Mouse (Mus musculus) hindbrain, embryonic 15.5 days (tissue): ENCODE results near the gene Nr4a2. TPM values are rescaled to one million over a fixed set of nuclear protein-coding genes. Genes with fewer than 3 reads are reported as not detected.

Experiments used
- ATAC-seq: fragments of 200-750 bp; cut with Nextera tagmentation; 2 replicates; pipeline ENCODE4 v1.8.0; 2017; ENCODE audit warnings: low read depth, moderate number of reproducible peaks, moderate TSS enrichment; ENCODE audit not compliant: low FRiP score
- H3K27ac ChIP-seq: fragments of 300-500 bp; sonication (generic); replicated peaks from 2 replicates; pipeline ENCODE4 v1.5.1; 2015; ENCODE audit warnings: mild to moderate bottlenecking, inconsistent platforms
- H3K27me3 ChIP-seq: fragments of 300-500 bp; sonication (generic); 2 replicates; pipeline ENCODE4 v1.6.1; 2015; ENCODE audit warnings: control low read depth, inconsistent platforms
- H3K36me3 ChIP-seq: fragments of 300-500 bp; sonication (generic); 2 replicates; pipeline ENCODE4 v1.6.1; 2015; ENCODE audit warnings: control low read depth, inconsistent platforms
- H3K4me1 ChIP-seq: fragments of 300-500 bp; sonication (generic); replicated peaks from 2 replicates; pipeline ENCODE4 v1.6.1; 2015; ENCODE audit warnings: control low read depth, inconsistent platforms
- H3K4me2 ChIP-seq: fragments of 300-500 bp; sonication (generic); 2 replicates; pipeline ENCODE4 v1.6.1; 2015; ENCODE audit warnings: moderate library complexity, mild to moderate bottlenecking, inconsistent platforms
- H3K4me3 ChIP-seq: fragments of 300-500 bp; sonication (generic); 2 replicates; pipeline ENCODE4 v1.5.1; 2015; ENCODE audit warnings: mild to moderate bottlenecking, inconsistent platforms
- H3K9ac ChIP-seq: fragments of 300-500 bp; sonication (generic); 2 replicates; pipeline ENCODE4 v1.6.1; 2015; ENCODE audit warnings: inconsistent platforms
- H3K9me3 ChIP-seq: fragments of 300-500 bp; sonication (generic); 2 replicates; pipeline ENCODE4 v1.6.1; 2016; ENCODE audit warnings: control low read depth, inconsistent platforms
- WGBS: fragments of 180-500 bp; shearing (Covaris S2); methylation state at CpG from one replicate; pipeline ENCODE4 v1.1.7; 2015; 5-methylcytosine and 5-hydroxymethylcytosine counted together
- polyA plus RNA-seq: library from polyadenylated mRNA; unstranded; fragments of >200 nt; fragmentation: Nextera tagmentation; extraction: Ambion mirVana; gene quantifications from 2 replicates; pipeline ENCODE4 v1.2.1, GENCODE M21; 2015

Gene Nr4a2
- 16.6 and 24.7 TPM in 2 replicates for polyA plus RNA-seq

- peak within 1 kb of the TSS; percentile 100 for H3K4me2 ChIP-seq
- peaks cover 8% of the 10 kb centered on the region; the same call in 1 of the 2 replicates for H3K4me1 ChIP-seq
- ATAC-seq = peak; percentile 90
- 7% methylated on average over 65 of the region's 69 CpGs for WGBS
- H3K4me3 ChIP-seq = peak within 1 kb of the TSS; percentile 75
- H3K27me3 ChIP-seq = peaks cover 39% of the 10 kb centered on the region
- H3K9ac ChIP-seq = peak within 1 kb of the TSS; percentile 71
- no peaks in the 10 kb centered on the region for H3K9me3 ChIP-seq
- peak within 1 kb of the TSS; percentile 54 for H3K27ac ChIP-seq
- H3K36me3 ChIP-seq = no peaks in the 10 kb centered on the region
Measured at GRCm38 (mm10) chr2:57123991-57124840, at the start of gene Nr4a2. Gene Nr4a2, minus strand, starts transcription at chr2:57124003.

- WGBS = 89% methylated on average over 1 of the region's 1 CpGs
- H3K4me3 ChIP-seq = no peak overlapping the region
- H3K36me3 ChIP-seq = no peaks in the 10 kb centered on the region
- H3K4me2 ChIP-seq = no peak overlapping the region
- no peaks in the 10 kb centered on the region for H3K9me3 ChIP-seq
- H3K9ac ChIP-seq = no peak overlapping the region
- no peaks in the 10 kb centered on the region for H3K4me1 ChIP-seq
- H3K27ac ChIP-seq = no peak overlapping the region
- ATAC-seq = no peak
- no peaks in the 10 kb centered on the region for H3K27me3 ChIP-seq
Measured at GRCm38 (mm10) chr2:57165416-57165815, 41.6 kb upstream of the Nr4a2 start.

- no peak for ATAC-seq
- no peak overlapping the region for H3K27ac ChIP-seq
- H3K9me3 ChIP-seq = no peaks in the 10 kb centered on the region
- H3K36me3 ChIP-seq = no peaks in the 10 kb centered on the region
- no peak overlapping the region for H3K4me3 ChIP-seq
- H3K27me3 ChIP-seq = no peaks in the 10 kb centered on the region
- no peak overlapping the region for H3K9ac ChIP-seq
- 90% methylated on average over 9 of the region's 9 CpGs for WGBS
- H3K4me1 ChIP-seq = no peaks in the 10 kb centered on the region
- no peak overlapping the region for H3K4me2 ChIP-seq
Measured at GRCm38 (mm10) chr2:57156814-57157213, 33.0 kb upstream of the Nr4a2 start.

- no peak overlapping the region for H3K4me3 ChIP-seq
Measured at GRCm38 (mm10) chr2:57149796-57150195, 26.0 kb upstream of the Nr4a2 start.

GRCm38 (mm10) chr2:57148231-57148630, 24.4 kb upstream of the Nr4a2 start:
- H3K9me3 ChIP-seq = no peaks in the 10 kb centered on the region
- H3K4me3 ChIP-seq = no peak overlapping the region
- no peak overlapping the region for H3K4me2 ChIP-seq
- H3K27me3 ChIP-seq = no peaks in the 10 kb centered on the region
- H3K36me3 ChIP-seq = no peaks in the 10 kb centered on the region
- no peak overlapping the region for H3K9ac ChIP-seq
- no peak for ATAC-seq
- H3K4me1 ChIP-seq = no peaks in the 10 kb centered on the region
- H3K27ac ChIP-seq = no peak overlapping the region
- WGBS = 87% methylated on average over 2 of the region's 2 CpGs

More at GRCm38 (mm10) chr2:57149796-57150195, 26.0 kb upstream of the Nr4a2 start:
- Histone ChIP-seq H3K27ac (no peak overlapping the region), H3K4me2 (no peak overlapping the region), H3K9ac (no peak overlapping the region), H3K4me1 (no peaks in the 10 kb centered on the region), H3K9me3 (no peaks in the 10 kb centered on the region), H3K36me3 (no peaks in the 10 kb centered on the region), H3K27me3 (no peaks in the 10 kb centered on the region)
- no peak for ATAC-seq
- WGBS = 88% methylated on average over 4 of the region's 4 CpGs

GRCm38 (mm10) chr2:57145646-57146421, 22.0 kb upstream of the Nr4a2 start:
- Histone ChIP-seq H3K27me3 (no peaks in the 10 kb centered on the region), H3K9me3 (no peaks in the 10 kb centered on the region), H3K9ac (no peak overlapping the region), H3K4me1 (no peaks in the 10 kb centered on the region), H3K4me3 (no peak overlapping the region), H3K36me3 (no peaks in the 10 kb centered on the region), H3K27ac (no peak overlapping the region), H3K4me2 (no peak overlapping the region)
- ATAC-seq = no peak
- 90% methylated on average over 5 of the region's 5 CpGs for WGBS

GRCm38 (mm10) chr2:57138594-57138993, 14.8 kb upstream of the Nr4a2 start:
- H3K27me3 ChIP-seq = no peaks in the 10 kb centered on the region
- no peaks in the 10 kb centered on the region for H3K4me1 ChIP-seq
- H3K4me2 ChIP-seq = no peak overlapping the region
- 81% methylated on average over 6 of the region's 6 CpGs for WGBS
- H3K4me3 ChIP-seq = no peak overlapping the region
- ATAC-seq = no peak
- no peak overlapping the region for H3K27ac ChIP-seq
- no peaks in the 10 kb centered on the region for H3K36me3 ChIP-seq
- no peaks in the 10 kb centered on the region for H3K9me3 ChIP-seq
- H3K9ac ChIP-seq = no peak overlapping the region

- Histone ChIP-seq H3K4me1 (peaks cover 8% of the 10 kb centered on the region; the same call in 1 of the 2 replicates), H3K36me3 (no peaks in the 10 kb centered on the region), H3K9ac (no peak overlapping the region), H3K4me3 (no peak overlapping the region), H3K4me2 (no peak overlapping the region), H3K27ac (no peak overlapping the region), H3K9me3 (no peaks in the 10 kb centered on the region), H3K27me3 (peaks cover 26% of the 10 kb centered on the region)
- WGBS = 75% methylated on average over 4 of the region's 4 CpGs
- ATAC-seq = no peak
Measured at GRCm38 (mm10) chr2:57127461-57127860, 3.7 kb upstream of the Nr4a2 start.

GRCm38 (mm10) chr2:57125891-57126290, 2.1 kb upstream of the Nr4a2 start:
- Histone ChIP-seq H3K4me2 (no peak overlapping the region), H3K9ac (no peak overlapping the region), H3K9me3 (no peaks in the 10 kb centered on the region), H3K27me3 (peaks cover 34% of the 10 kb centered on the region), H3K4me3 (no peak overlapping the region), H3K27ac (no peak overlapping the region), H3K4me1 (peaks cover 8% of the 10 kb centered on the region; the same call in 1 of the 2 replicates), H3K36me3 (no peaks in the 10 kb centered on the region)
- no peak for ATAC-seq
- WGBS = 86% methylated on average over 6 of the region's 6 CpGs

- H3K36me3 ChIP-seq = no peaks in the 10 kb centered on the region
- under 1% methylated on average over 64 of the region's 67 CpGs for WGBS
- H3K4me1 ChIP-seq = peaks cover 8% of the 10 kb centered on the region; the same call in 1 of the 2 replicates
- ATAC-seq = peak; percentile 91
- H3K4me3 ChIP-seq = peak overlapping the region; percentile 75
- H3K27me3 ChIP-seq = peaks cover 37% of the 10 kb centered on the region
- H3K9ac ChIP-seq = peak overlapping the region; percentile 71
- peak overlapping the region; percentile 54 for H3K27ac ChIP-seq
- H3K4me2 ChIP-seq = peak overlapping the region; percentile 100
- H3K9me3 ChIP-seq = no peaks in the 10 kb centered on the region
Measured at GRCm38 (mm10) chr2:57122986-57123980, 520 bp downstream of the Nr4a2 start.

- Histone ChIP-seq H3K9ac (no peak overlapping the region), H3K4me3 (no peak overlapping the region), H3K4me1 (peaks cover 24% of the 10 kb centered on the region; the same call in 1 of the 2 replicates), H3K9me3 (no peaks in the 10 kb centered on the region), H3K27me3 (peaks cover 27% of the 10 kb centered on the region), H3K4me2 (no peak overlapping the region), H3K27ac (no peak overlapping the region), H3K36me3 (no peaks in the 10 kb centered on the region)
- ATAC-seq = no peak
- 91% methylated on average over 4 of the region's 4 CpGs for WGBS
Measured at GRCm38 (mm10) chr2:57121110-57121509, 2.7 kb downstream of the Nr4a2 start.
